Mouse (Mus musculus): ENCODE results near the gene Arhgap24.

Arhgap24 gene

GRCm38 (mm10) chr5:102502333-102502732 lies 21.1 kb downstream of the Arhgap24 start:
- DNase-seq (ENCODE audit: low read depth, low spot score): no peak

- DNase-seq (ENCODE audit: low read depth, low spot score): no peak
Measured at GRCm38 (mm10) chr5:102503066-102503465, 21.9 kb downstream of the Arhgap24 start.

- no peak for DNase-seq (ENCODE audit: low read depth, low spot score)
Measured at GRCm38 (mm10) chr5:102503868-102504267, 22.7 kb downstream of the Arhgap24 start.

GRCm38 (mm10) chr5:102504557-102504956 lies 23.4 kb downstream of the Arhgap24 start:
- DNase-seq (ENCODE audit: low read depth, low spot score): no peak

GRCm38 (mm10) chr5:102508162-102508561 lies 27.0 kb downstream of the Arhgap24 start:
- no peak for DNase-seq (ENCODE audit: low read depth, low spot score)

- DNase-seq (ENCODE audit: low read depth, low spot score): no peak
Measured at GRCm38 (mm10) chr5:102509381-102509780, 28.2 kb downstream of the Arhgap24 start.

- DNase-seq (ENCODE audit: low read depth, low spot score): no peak
Measured at GRCm38 (mm10) chr5:102511651-102512050, 30.5 kb downstream of the Arhgap24 start.

- DNase-seq (ENCODE audit: low read depth, low spot score): no peak
Measured at GRCm38 (mm10) chr5:102515496-102515895, 34.3 kb downstream of the Arhgap24 start.

- no peak for DNase-seq (ENCODE audit: low read depth, low spot score)
Measured at GRCm38 (mm10) chr5:102520506-102520905, 39.3 kb downstream of the Arhgap24 start.

- DNase-seq (ENCODE audit: low read depth, low spot score): no peak
Measured at GRCm38 (mm10) chr5:102535311-102535710, 54.1 kb downstream of the Arhgap24 start.

GRCm38 (mm10) chr5:102537819-102538218 lies 56.6 kb downstream of the Arhgap24 start:
- DNase-seq (ENCODE audit: low read depth, low spot score): no peak

GRCm38 (mm10) chr5:102546296-102546695 lies 65.1 kb downstream of the Arhgap24 start:
- no peak for DNase-seq (ENCODE audit: low read depth, low spot score)

GRCm38 (mm10) chr5:102547786-102548185 lies 66.6 kb downstream of the Arhgap24 start:
- DNase-seq (ENCODE audit: low read depth, low spot score): no peak

GRCm38 (mm10) chr5:102548382-102548781 lies 67.2 kb downstream of the Arhgap24 start:
- DNase-seq (ENCODE audit: low read depth, low spot score): no peak

- no peak for DNase-seq (ENCODE audit: low read depth, low spot score)
Measured at GRCm38 (mm10) chr5:102550211-102550610, 69.0 kb downstream of the Arhgap24 start.

GRCm38 (mm10) chr5:102550870-102551637 lies 69.9 kb downstream of the Arhgap24 start:
- DNase-seq (ENCODE audit: low read depth, low spot score): no peak

- no peak for DNase-seq (ENCODE audit: low read depth, low spot score)
Measured at GRCm38 (mm10) chr5:102552533-102552932, 71.3 kb downstream of the Arhgap24 start.

- no peak for DNase-seq (ENCODE audit: low read depth, low spot score)
Measured at GRCm38 (mm10) chr5:102555958-102556357, 74.8 kb downstream of the Arhgap24 start.

GRCm38 (mm10) chr5:102560270-102560669 lies 79.1 kb downstream of the Arhgap24 start:
- no peak for DNase-seq (ENCODE audit: low read depth, low spot score)

- no peak for DNase-seq (ENCODE audit: low read depth, low spot score)
Measured at GRCm38 (mm10) chr5:102563971-102564370, 82.8 kb downstream of the Arhgap24 start.

GRCm38 (mm10) chr5:102568764-102569163 lies 87.6 kb downstream of the Arhgap24 start:
- no peak for DNase-seq (ENCODE audit: low read depth, low spot score)

GRCm38 (mm10) chr5:102571445-102571844 lies 90.3 kb downstream of the Arhgap24 start:
- no peak for DNase-seq (ENCODE audit: low read depth, low spot score)

- no peak for DNase-seq (ENCODE audit: low read depth, low spot score)
Measured at GRCm38 (mm10) chr5:102576750-102577149, 95.6 kb downstream of the Arhgap24 start.

GRCm38 (mm10) chr5:102577729-102578128 lies 96.5 kb downstream of the Arhgap24 start:
- DNase-seq (ENCODE audit: low read depth, low spot score): no peak

All from A20 (cell line).